Mouse (Mus musculus) adrenal gland, postnatal 36 days (tissue): Measurements from ENCODE around the gene Dph3. TPM values are rescaled to one million over a fixed set of nuclear protein-coding genes. Genes with fewer than 3 reads are reported as not detected.
A peak's percentile ranks its signal among the peaks of the same experiment; 100 is the strongest.
"Not testable (repeated sequence)": the region's sequence is repeated elsewhere in the genome, so short reads cannot be mapped to it uniquely, and the experiment has no call there.

Experiments used
- DNase-seq, 2 experiments: peaks; one replicate each; pipeline ENCODE4 v3.0.0; 2021; ENCODE audit warnings: mixed read lengths in 1 of 2
- long read RNA-seq, 2 experiments: library from polyadenylated mRNA; stranded (forward); transcript quantifications; one replicate each; pipeline ENCODE4 v2.0.0; 2021; ENCODE audit warnings: borderline sequencing depth in 2 of 2
- total RNA-seq, 2 experiments: library from RNA; stranded (reverse); gene quantifications; 2 replicates each; pipeline ENCODE4 v1.2.3; 2021

Gene Dph3
- total RNA-seq: 10 to 100 TPM; 61.1 to 72.5 TPM
- long read RNA-seq, experiment 1, transcript Dph3-206 (2 exons, 751 nt): minor isoform, 5 of 90 reads
- long read RNA-seq, experiment 1, transcript Dph3-205 (2 exons, 809 nt): minor isoform, 7 of 90 reads
- long read RNA-seq, experiment 1, transcript Dph3-202 (3 exons, 2,953 nt): major isoform, 65 of 90 reads
- long read RNA-seq, experiment 1, partial matches to known transcripts: 1 of 90 reads
- long read RNA-seq, experiment 1, other reads (novel, unspliced or antisense): 11 of 90 reads
- long read RNA-seq, experiment 2, transcript Dph3-202 (3 exons, 2,953 nt): major isoform, 22 of 25 reads
- long read RNA-seq, experiment 2, partial matches to known transcripts: 0 of 25 reads
- long read RNA-seq, experiment 2, other reads (novel, unspliced or antisense): 2 of 25 reads

GRCm38 (mm10) chr14:32085486-32086201 is at the start of gene Dph3:
Dph3 (minus strand) TSS chr14:32085729.
- DNase-seq: peak; percentile 99

GRCm38 (mm10) chr14:32134293-32134692 is 48.8 kb upstream of the Dph3 start:
- DNase-seq: no peak

- DNase-seq: no peak
Measured at GRCm38 (mm10) chr14:32131836-32132235, 46.3 kb upstream of the Dph3 start.

GRCm38 (mm10) chr14:32128409-32128808 is 42.9 kb upstream of the Dph3 start:
- DNase-seq: no peak

GRCm38 (mm10) chr14:32125256-32125655 is 39.7 kb upstream of the Dph3 start:
- DNase-seq: not testable (repeated sequence)

GRCm38 (mm10) chr14:32124261-32124660 is 38.7 kb upstream of the Dph3 start:
- DNase-seq: no peak

GRCm38 (mm10) chr14:32121920-32122315 is 36.4 kb upstream of the Dph3 start:
- peak in 1 of 2 experiments; percentile 27 for DNase-seq

GRCm38 (mm10) chr14:32120940-32121919 is 35.7 kb upstream of the Dph3 start:
- no peak for DNase-seq

GRCm38 (mm10) chr14:32112124-32112523 is 26.6 kb upstream of the Dph3 start:
- DNase-seq: not testable (repeated sequence)

GRCm38 (mm10) chr14:32106911-32107310 is 21.4 kb upstream of the Dph3 start:
- no peak for DNase-seq

- no peak for DNase-seq
Measured at GRCm38 (mm10) chr14:32105663-32106062, 20.1 kb upstream of the Dph3 start.

GRCm38 (mm10) chr14:32103556-32103955 is 18.0 kb upstream of the Dph3 start:
- no peak for DNase-seq

- DNase-seq: no peak
Measured at GRCm38 (mm10) chr14:32098951-32099350, 13.4 kb upstream of the Dph3 start.

GRCm38 (mm10) chr14:32097691-32098090 is 12.2 kb upstream of the Dph3 start:
- DNase-seq: no peak

GRCm38 (mm10) chr14:32096740-32097139 is 11.2 kb upstream of the Dph3 start:
- no peak for DNase-seq

- DNase-seq: no peak
Measured at GRCm38 (mm10) chr14:32095646-32096045, 10.1 kb upstream of the Dph3 start.

- no peak for DNase-seq
Measured at GRCm38 (mm10) chr14:32093500-32094117, 8.1 kb upstream of the Dph3 start.

- no peak for DNase-seq
Measured at GRCm38 (mm10) chr14:32093018-32093417, 7.5 kb upstream of the Dph3 start.

GRCm38 (mm10) chr14:32091704-32092103 is 6.2 kb upstream of the Dph3 start:
- no peak for DNase-seq

- no peak for DNase-seq
Measured at GRCm38 (mm10) chr14:32091124-32091523, 5.6 kb upstream of the Dph3 start.

- DNase-seq: not testable (repeated sequence)
Measured at GRCm38 (mm10) chr14:32087584-32088248, 2.2 kb upstream of the Dph3 start.
